Mouse (Mus musculus): ENCODE measurements at regions not wholly inside any gene's neighbourhood (a gene's known extent, or its start where the extent isn't known, plus 50 kb on each side); places are given as distances from the start of the nearest gene placed in this dataset.
A peak's percentile ranks its signal among the peaks of the same experiment; 100 is the strongest.

DNA sequence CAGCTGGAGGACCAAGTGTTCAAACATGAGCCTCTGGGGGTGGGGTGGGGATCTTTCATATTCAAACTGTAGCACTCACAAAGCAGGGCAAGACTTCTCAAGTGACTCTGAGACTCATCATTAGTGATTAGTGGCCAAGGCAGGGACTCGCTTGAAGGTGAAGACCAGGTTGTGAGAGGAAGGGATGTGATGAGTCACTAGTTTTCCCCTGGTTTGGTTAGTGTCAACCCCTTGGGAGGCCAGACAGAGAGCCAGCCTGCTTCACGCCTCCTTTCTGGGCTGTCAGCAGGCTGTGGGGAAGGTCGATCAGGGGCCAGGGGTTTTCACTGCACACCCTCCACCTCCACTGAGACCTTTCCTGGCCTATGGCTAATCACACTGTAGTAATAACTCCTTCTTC lies 65.2 kb downstream of the Slc30a10 start:
- DNase-seq (ENCODE audit: low read depth) = no peak

DNA sequence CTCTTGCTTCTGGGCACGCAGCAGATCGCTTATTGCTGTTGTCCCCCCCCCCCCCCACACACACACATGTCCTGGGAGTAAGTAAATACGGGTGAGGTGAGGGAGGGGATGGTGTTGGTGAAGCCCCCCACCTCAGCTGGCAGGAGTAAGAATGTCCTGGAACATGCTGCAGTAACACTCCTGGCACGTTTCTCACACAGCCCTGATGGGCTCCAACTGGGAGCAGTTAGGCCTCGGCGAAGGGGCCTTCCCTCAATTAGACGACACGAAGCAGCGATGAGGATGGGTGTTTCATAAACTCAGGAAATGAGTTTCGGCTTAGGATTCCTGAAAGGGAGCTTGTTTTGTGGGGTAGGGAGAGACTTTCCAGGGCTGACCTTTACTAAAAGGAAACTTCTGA lies 69.4 kb downstream of the Slc30a10 start:
- DNase-seq (ENCODE audit: low read depth) = no peak

DNA sequence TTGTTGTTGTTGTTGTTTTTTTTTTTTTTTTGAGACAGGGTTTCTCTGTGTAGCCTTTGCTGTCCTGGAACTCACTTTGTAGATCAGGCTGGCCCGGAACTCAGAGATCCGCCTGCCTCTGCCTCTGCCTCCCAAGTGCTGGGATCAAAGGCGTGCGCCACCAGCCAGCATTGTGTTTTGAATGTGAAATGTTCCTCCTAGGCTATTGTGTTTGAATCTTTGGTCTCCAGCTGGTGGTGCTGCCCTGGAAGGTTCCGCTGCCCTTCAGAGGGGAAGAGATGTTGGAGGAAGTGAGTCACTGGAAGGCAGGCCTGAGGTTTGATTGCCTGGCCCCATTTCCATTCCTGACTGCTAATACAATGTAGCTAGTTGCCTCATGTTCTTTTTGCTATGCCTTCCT lies 78.8 kb downstream of the Slc30a10 start:
- peak; percentile 11 for DNase-seq (ENCODE audit: low read depth)

DNA sequence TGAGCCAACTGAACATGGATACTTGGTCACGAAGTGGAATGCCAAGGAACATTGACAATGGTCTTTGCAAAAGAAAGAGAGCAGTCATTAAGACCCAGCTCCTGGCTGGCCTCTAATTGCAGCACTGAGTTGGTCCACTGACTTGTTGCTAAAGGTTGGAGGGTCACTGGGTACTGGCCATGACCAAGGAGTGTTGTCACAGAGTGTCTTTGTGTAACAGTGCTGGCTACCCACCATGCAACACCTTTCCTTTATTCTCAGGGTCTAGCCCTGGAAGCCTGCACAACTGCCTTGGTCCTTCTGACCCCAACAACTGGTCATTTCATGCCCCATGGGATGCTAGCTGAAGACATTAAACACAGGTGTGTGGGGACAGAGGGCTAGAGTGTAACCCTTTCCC lies 79.5 kb downstream of the Slc30a10 start:
- DNase-seq (ENCODE audit: low read depth) = no peak

DNA sequence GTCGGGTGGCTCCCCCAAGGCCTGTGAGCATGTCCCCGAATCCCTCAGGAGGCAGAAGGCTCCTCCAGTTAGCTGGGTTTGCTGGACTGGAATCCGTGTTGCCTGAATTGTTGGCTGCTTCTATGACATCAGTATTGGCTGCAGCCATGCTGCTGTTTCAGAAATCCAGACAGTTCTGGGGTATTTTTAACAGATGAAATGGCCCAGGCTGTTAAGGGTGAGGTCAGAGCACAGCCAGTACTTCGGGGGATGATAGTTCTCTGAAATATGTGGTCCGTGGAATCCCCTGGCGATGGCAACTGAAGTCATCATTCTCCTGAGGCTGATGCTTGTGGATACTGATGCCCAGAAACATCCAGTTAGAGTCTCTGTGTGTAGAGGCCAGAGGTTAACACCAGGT lies 80.7 kb downstream of the Slc30a10 start:
- no peak for DNase-seq (ENCODE audit: low read depth)

DNA sequence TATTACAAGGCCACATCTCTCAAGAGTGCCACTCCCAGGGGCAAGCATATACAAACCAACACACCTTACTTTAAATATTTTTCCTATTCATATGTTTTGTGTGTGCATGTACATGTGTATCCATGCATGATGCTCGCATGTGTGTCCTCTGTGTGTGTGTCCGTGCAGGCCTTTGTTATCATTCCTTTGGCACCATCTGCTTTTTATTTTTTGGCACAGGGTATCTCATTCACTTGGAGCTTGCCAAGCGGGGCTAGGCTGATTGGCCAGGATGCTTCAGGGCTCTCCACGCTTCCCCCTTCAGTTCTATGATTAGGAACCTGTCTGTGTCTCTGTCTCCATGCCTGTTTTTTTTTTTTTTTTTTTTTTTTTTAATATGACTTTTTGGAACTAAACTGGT lies 82.6 kb downstream of the Slc30a10 start:
- DNase-seq (ENCODE audit: low read depth) = no peak

DNA sequence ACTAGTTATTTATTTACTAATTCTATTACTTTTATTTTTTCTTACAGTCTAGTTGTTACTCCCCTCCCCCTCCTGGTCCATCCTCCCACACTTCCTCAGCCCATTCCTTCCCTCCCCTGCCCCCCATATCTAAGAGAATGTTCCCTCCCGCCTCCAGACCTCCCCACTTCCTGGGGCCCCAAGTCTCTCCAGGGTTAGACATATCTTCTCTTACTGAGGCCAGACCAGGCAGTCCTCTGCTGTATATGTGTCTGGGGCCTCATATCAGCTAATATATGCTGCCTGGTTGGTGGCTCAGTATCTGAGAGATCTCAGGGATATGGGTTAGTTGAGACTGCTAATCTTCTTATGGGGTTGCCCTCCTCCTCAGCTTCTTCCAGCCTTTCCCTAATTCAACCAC lies 84.8 kb downstream of the Slc30a10 start:
- no peak for DNase-seq (ENCODE audit: low read depth)

DNA sequence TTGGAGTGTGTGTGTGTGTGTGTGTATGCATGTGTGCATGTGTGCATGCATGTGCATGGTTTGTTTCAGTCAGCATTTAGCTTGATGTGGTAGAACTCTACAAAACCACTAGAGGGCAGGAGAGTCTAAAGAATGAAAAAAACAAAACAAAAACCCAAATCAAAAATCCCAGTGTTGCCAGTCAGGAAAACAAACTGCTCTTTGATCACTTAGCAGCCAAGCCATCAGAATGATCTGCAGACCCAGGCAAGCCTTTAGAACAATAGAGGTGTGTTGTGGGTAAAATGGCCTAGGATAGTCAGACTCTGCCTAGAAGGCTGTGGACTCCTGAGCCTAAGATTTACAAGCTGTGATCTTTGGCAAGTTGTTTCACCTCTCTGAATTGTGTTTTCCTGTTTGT lies 91.7 kb downstream of the Slc30a10 start:
- peak; percentile 68 for DNase-seq (ENCODE audit: low read depth)

DNA sequence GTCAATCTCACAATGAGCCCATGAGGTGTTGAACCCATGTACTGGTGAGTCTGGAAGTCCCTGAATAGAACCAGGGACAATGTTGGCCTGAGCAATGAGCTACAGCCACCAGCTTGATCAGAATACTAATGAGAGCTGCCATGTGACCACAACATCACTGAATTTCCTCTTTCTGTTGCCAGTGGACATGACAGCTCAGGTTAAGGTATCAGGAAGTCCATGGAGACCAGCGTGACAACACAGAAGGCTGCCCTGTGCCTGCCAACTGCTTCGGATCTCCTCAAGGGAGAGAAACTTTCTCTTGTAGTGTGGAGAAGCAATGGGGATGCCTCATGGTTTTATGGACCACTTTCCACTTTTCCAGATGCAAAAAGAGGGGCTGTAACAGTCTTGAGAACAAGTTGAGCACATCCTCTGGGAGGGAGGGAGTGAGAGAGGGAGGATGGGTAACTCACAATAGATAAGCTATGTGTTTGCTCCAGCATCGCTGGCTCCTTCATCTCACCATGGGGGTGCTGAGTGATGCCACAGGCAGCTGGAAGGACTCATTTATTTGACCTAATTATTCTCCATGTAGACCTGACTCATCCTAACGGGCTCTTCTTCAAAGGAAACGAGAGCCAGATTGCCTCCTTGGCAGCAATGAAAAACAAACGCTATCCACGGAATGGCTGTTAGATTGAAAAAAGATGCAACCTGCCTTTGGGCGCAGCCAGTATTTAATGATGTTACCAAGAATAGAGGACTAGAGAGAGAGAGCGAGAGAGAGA lies 118.3 kb downstream of the Slc30a10 start:
- no peak for DNase-seq (ENCODE audit: low read depth)

DNA sequence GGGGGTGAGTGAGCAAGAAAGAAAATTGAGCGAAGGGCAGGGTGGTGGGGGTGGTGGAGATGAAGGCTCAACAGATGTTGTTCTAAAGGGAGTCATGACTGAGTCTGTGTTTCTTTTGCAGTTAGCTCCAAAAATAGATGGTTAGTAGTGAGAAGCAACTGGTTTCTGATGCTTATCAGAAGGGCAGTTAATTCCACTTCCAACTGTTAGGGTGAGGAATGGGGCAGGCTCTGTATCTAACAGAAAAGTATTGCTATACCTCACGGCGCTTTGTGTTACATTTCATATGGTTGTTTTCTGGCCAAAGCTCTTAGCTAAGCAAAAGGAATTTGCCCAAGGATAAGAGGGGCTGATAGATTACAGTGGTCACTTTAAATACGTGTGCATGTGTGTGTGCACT lies 120.3 kb downstream of the Slc30a10 start:
- no peak for DNase-seq (ENCODE audit: low read depth)

DNA sequence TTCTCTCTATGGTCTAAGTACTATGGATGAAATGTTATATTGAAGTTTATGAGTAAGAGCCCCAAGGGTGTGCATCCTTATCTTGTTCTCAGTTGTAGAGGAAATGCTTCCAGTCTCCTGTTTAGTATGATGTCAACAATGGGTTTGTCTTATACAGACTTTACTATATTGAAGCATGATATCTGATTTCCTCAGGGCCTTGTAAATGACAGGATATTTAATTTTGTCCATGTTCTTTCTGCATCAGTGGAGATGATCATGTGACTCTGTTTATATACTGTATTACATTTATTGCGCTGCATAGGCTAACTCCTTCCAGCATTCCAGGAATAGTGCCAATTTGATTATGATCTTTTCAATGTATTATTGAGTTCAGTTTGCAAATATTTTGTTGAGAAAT lies 125.2 kb downstream of the Slc30a10 start:
- no peak for DNase-seq (ENCODE audit: low read depth)

DNA sequence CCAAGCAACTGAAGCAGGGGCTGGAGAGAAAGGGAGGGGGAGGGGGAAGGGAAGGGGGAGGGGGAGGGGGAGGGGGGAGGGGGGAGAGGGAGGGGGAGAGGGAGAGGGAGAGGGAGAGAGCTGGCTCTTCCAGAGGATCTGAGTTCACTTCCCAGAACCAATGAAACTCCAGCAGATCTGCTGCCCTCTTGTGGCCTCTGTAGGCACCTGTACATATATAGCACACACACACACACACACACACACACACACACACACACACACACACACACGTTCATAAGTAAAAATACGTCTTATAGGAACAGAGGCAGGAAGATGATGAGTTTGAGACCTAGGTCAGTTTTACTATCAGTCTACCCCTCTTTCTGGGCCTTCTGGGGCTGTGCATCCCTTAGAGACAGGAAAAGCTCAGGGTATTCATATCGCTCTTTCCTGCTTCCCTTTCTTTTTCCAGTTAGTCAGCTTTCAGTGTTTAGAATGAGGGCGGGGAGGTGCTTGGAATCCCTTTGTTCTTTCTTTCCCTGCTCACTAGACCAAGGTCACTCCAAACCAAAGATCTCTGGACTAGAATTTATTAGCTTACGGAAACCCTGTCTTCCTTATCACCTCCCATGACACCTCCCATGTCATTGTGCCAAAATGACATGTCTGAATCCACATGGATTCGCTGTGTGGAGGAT lies 130.7 kb downstream of the Slc30a10 start:
- no peak for DNase-seq (ENCODE audit: low read depth)

DNA sequence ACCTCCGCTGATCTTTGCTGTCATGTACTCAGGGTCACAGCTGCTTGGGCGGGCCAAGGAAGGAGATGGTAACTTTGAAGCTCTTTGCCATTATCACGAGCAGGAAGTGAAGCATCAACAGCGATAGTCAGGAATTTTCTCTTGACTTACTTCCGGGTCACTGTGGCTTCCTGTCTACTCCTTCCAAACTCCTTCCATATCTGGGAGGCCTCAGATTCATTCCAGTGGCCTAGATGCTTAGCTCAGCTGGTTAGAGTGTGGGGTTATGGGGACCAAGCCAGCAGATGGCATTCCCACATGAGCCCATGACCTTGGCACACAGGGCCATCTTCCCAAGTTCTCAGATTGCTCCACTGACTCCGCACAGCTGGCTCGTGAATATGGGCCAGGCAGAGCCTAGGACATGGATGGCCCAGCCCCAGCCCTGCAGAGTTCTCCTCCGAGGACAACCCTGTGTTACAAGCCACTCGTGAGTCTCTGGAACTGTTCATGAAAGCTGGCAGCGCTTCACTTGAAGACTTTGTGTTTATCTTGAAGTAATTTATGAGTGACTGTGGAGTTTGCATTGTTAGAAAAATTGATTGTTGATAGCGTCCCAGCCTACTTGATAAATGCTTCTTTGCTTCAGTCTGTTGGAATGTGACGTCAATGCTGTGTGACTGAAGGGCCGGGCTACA lies 133.2 kb downstream of the Slc30a10 start:
- no peak for DNase-seq (ENCODE audit: low read depth)

DNA sequence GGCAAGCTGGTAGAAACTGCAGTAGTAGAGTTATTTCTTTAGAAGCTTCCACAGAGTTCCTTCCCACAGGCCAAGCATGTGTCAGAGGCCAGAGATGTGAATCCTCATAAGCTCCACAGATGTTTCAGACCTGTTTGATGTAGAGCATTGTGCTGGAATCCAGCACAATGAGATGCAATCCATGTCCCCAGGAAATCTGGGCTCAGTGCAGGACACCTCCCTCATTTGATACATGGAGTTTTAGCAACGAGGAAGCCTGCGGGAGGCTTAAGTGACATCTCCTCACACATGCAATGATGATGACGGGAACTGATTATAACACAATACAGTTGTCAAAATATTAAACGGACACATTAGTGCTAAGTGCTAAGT lies 133.7 kb downstream of the Slc30a10 start:
- no peak for DNase-seq (ENCODE audit: low read depth)

DNA sequence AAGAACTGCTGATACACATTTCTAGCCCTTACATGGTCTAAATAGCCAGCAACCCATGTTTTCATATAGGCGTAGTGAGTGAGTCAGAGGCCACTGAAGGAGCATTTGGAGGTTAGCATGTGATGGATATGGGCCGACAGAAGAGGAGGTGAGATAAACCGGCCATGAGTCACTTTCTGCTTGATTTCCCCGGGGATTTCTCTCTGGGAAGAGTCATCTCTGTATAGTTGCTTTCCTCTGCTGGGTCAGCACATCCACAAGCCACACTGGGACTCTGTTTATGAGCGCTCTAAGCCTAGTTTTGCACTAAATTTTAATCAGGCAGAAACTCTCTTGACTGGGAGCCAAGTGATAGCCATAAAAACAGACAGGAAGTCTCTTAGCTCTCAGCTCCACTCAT lies 142.2 kb downstream of the Slc30a10 start:
- peak; percentile 47 for DNase-seq (ENCODE audit: low read depth)

DNA sequence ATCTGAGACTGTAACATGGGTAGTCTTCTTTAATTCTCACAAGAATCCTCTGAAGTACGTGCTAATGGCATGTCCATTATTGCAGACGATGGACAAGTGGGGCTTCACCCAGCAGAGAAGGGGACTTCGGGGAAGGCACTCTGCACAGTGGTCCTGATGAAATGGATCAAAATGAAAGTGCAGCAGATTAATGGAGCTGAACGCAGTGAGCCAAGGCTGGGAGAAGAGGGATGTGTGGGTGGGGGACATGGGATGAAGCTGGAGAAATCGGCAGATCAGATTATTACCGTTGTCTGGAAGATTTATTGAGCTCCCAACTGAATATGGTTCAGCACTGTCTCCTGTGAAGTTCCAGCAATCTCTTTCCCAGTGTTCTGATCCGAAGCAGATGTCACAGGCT lies 143.9 kb downstream of the Slc30a10 start:
- DNase-seq (ENCODE audit: low read depth) = no peak

DNA sequence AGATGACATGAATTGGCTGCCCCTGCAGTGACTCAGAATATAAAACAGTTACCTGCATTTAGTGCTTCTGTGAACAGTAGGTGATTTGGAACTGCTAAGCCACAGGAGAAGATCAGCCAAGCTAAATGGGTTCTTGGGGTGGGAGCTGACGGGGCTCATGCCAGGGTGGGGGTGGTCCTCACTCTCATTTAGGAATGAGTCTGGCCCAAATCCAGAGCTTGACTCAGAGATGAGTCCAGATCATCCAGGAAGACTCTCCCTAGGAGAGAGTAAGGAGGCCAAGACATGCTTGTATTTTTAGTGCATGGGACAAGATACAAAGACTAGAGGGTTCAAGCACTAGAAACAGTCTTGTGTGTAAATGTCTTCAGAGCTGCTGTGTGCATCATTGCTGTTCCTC lies 146.5 kb downstream of the Slc30a10 start:
- DNase-seq (ENCODE audit: low read depth) = no peak

DNA sequence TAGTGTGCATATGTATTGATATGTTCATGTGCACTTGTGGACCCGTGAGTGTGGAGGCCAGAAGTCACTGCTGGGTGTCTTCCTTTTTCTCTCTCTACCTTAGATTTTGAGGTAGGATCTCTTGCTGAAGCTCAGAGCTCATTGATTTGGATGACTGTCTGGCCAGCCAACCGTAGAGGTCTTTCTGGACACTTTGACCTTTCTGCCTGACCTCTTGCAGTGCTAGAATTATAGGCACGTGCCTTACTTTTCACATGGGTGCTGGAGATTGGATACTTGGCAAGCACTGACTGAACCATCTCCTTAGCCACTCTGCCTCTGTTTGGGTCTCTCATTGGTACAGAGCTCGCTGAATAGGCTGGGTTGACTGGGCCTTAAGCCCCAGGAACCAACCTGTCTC lies 151.3 kb downstream of the Slc30a10 start:
- no peak for DNase-seq (ENCODE audit: low read depth)

DNA sequence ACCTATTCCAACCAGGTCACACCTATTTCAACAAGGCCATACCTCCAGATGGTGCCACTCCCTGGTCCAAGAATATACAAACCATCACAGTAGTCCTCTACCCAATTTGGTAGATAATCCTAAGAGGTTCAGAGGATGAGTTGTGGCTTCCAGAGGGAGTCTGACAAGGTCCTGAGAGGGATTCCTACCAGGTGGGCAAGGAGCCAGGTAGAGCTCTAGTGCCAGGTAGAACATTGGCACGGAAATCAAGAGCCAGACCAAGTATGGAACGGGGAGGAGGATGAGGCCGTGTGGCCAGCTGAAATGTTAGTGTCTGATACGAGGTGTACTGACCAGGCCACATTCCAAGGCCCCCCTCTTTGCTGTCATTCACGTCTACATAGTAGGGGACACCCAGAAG lies 153.0 kb downstream of the Slc30a10 start:
- DNase-seq (ENCODE audit: low read depth) = no peak

DNA sequence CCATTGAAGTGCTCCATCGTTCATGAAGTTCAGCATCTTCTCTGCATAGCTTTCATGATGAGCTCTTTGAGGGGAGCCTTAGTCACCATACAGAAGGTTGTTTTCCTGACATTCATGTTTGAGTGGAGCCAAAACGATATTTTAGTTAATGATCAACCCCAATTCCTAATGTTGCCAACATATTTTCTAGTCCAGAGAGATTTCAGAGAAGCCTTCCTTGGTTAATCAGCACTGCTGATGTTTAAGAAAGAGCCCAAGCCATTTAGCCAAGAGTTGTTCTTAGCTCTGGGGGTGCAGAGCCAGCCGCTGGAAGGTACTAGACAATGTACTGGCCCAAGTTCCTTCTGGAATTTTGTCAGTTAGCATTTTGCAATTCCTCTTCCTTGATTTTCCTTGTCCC lies 153.8 kb downstream of the Slc30a10 start:
- no peak for DNase-seq (ENCODE audit: low read depth)

DNA sequence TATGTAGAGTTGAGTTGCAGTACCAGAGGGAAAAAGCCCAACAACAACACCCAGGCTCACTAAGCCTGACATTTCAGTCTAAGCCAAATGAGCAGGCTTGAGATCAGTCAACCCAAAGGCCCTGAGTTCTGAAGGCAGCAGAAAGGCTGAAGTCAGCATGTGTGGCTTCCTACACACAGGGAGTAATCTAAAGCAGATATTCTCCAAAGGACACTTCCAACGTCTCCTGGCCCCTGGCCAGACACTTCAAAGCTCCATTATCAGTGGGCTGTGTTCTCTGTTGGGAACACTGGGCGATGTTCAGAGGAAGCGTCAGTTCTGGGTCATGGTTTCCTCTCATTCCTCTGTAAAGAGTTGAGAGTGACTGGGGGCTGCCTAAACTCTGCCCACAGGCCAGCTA lies 155.9 kb downstream of the Slc30a10 start:
- no peak for DNase-seq (ENCODE audit: low read depth)

DNA sequence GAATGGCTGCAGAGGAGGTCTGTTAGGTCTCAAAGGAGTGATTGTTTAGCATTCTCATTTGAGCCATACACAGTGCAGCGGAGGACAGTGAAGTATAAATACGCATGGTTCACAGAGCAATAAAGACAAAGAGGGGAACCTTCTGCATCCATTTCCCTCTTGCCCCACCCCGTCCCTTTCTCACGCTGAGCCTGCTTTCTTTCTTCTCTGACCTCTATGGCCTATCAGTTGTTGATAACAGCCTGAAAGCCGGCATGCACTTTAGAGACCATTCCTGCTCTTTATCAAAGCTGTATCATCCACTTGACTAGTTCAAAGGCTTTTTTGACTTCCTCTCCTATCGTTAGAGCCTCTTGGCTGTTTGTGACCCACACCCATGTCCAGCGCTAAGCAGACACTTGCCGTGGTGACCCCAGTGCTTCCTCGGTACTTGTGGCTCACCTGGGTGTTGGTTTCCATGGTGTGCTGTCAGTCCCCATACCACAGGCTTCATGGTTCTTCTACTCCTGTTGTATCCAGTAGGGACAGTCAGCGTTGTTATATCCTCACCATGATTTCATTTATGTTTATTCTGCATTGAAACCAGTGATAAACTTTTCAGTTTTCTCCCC lies 161.3 kb downstream of the Slc30a10 start:
- no peak for DNase-seq (ENCODE audit: low read depth)

DNA sequence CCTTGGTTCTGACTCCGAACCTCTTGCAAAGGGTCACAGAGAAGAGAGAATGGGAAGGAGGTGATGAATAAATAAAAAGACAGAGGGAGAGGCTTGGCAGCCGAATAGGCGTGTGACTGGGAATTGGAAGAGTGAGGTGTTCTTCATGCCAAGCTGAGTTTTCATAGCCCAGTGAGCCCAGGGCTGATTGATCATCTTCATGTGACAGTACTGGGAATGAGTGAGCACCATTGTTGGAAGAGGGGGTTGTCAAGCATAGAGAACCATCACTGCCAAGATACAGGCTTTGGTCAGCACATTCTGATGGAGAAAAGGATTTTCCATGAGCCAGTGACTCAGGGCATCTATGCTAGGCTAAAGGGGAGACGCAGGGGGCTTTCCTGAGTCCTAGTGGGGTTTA lies 163.0 kb downstream of the Slc30a10 start:
- no peak for DNase-seq (ENCODE audit: low read depth)
